Mouse (Mus musculus) kidney, adult 11 months (tissue): ENCODE data around the gene Ush1g.

ENCODE experiments used
- DNase-seq: peaks from one replicate; pipeline ENCODE4 v3.0.0; 2022

Gene Ush1g

DNA sequence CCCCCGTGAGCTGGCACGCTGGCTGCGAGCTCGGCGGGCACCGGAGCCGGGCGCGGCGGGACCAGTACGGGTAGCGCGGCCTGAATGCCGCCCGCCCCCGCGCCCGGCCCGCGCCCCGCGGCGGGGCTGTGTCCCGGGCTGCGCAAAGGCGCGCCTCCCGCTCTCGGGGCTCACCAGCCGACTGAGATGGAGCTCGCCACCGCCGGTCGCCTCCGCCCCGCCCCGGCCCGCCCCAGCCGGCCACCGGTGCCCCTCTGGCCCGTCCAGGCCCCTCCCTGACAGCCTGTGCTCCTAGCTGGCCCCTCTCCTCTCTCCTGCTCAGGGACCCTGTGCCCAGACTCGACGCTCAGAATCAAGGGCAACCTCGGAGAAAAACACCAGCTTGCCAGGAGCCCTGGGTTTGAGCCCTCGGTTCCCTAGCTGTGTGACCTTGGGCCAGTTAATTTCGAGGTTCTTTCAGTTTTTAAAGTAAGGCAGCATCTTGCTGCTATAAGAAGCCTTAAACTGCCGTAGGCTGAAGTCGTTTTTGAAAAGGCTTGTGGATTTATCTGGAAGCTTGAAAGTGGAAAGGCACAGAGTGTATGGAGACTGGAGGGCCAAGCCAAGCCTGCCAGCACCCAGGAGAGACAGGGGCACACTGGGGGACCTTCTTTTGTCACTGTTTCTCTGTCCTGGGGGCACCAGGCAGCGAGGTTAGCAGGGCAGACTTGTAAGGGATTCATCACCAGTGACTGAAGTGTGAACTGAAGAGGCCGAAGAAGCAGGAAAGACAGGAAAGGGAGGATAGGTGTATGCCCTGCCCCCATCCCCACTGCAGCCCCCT lies 54.6 kb downstream of the Ush1g start, which contains the start of gene Grin2c:
Gene Grin2c, minus strand, starts transcription at position 183 of the 823 bp plus-strand sequence.
- DNase-seq: no peak

DNA sequence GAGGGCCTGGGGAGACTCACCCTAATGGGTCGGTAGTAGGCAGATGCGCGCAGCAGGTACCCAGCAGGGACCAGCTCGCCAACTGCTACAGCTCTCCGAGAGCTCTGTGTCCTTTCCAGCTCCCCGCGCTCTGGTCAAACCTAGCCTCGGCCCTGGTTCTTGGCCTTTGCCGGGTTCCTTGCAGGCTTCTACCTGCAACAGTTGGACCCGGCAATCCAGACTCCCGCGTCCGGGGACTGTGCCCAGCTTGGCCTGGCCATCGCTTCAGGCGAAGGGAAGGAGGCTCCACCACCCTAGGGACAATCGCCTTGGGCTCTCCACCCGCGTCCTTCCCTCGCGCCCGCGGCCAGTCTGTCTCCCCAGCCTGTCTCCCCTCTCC lies 55.5 kb downstream of the Ush1g start:
- no peak for DNase-seq

DNA sequence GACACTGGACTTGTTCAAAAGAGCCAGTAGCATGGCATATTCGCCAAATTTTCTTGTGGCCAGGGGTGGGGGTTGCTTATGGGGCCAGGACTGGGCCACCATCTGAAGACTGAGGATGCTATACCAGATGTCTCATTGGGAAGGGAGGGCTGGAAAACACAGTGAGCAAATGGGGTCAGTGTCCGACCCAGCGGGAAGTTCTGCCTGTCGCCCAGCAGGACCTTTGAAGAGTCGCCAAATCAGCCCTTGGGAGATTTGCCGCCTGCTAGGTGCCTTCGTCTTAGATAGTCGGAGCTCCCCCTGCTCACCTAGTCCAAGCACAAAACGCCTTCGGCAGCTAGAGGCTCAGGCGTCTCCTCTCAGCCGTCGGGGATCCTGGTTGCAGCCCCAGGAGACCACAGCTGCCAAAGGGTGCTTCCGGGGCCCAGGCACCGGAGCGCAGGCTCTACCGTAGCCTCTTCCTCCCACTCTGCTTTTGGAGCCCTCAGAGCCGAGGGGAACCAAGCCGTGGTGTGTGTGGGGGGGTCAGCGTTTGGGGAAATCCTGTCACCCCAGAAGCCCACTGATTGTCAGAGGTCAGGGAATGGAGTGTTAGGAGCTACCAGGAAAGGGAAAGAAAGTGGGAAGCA lies 56.0 kb downstream of the Ush1g start:
- DNase-seq: no peak
